Mouse (Mus musculus) kidney, embryonic 15.5 days (tissue): ENCODE measurements around the gene Mymx. TPM values are rescaled to one million over a fixed set of nuclear protein-coding genes. Genes with fewer than 3 reads are reported as not detected.

Experiments
- ATAC-seq: fragments of 200-750 bp; cut with Nextera tagmentation; replicated peaks from 2 replicates; pipeline ENCODE4 v1.8.0; 2017; ENCODE audit warnings: moderate TSS enrichment; ENCODE audit not compliant: low FRiP score
- H3K27ac ChIP-seq: fragments of 300-500 bp; sonication (generic); 2 replicates; pipeline ENCODE4 v1.5.1; 2015; ENCODE audit warnings: mild to moderate bottlenecking, inconsistent platforms
- H3K27me3 ChIP-seq: fragments of 300-500 bp; sonication (generic); 2 replicates; pipeline ENCODE4 v1.6.1; 2015; ENCODE audit warnings: inconsistent platforms
- H3K36me3 ChIP-seq: fragments of 300-500 bp; sonication (generic); 2 replicates; pipeline ENCODE4 v1.6.1; 2015; ENCODE audit warnings: inconsistent platforms
- H3K4me1 ChIP-seq: fragments of 300-500 bp; sonication (generic); 2 replicates; pipeline ENCODE4 v1.6.1; 2015; ENCODE audit warnings: inconsistent platforms
- H3K4me2 ChIP-seq: fragments of 300-500 bp; sonication (generic); 2 replicates; pipeline ENCODE4 v1.6.1; 2015; ENCODE audit warnings: moderate library complexity, mild to moderate bottlenecking, inconsistent platforms
- H3K4me3 ChIP-seq: fragments of 300-500 bp; sonication (generic); replicated peaks from 2 replicates; pipeline ENCODE4 v1.5.1; 2015; ENCODE audit warnings: mild to moderate bottlenecking, inconsistent platforms
- H3K9ac ChIP-seq: fragments of 300-500 bp; sonication (generic); 2 replicates; pipeline ENCODE4 v1.6.1; 2015; ENCODE audit warnings: mild to moderate bottlenecking, inconsistent platforms
- H3K9me3 ChIP-seq: fragments of 300-500 bp; sonication (generic); replicated peaks from 2 replicates; pipeline ENCODE4 v1.6.1; 2016; ENCODE audit warnings: inconsistent platforms
- WGBS: fragments of 180-500 bp; shearing (Covaris S2); methylation state at CpG from one replicate; pipeline ENCODE4 v1.1.7; 2015; ENCODE audit warnings: mixed read lengths; 5-methylcytosine and 5-hydroxymethylcytosine counted together
- polyA plus RNA-seq: library from polyadenylated mRNA; unstranded; fragments of >200 nt; fragmentation: Nextera tagmentation; extraction: Ambion mirVana; gene quantifications from 2 replicates; pipeline ENCODE4 v1.2.1, GENCODE M21; 2015

Gene Mymx
- polyA plus RNA-seq: 5.7 and 6.3 TPM in 2 replicates

- H3K27me3 ChIP-seq: peaks cover 24% of the 10 kb centered on the region
- no peak within 1 kb of the TSS for H3K9ac ChIP-seq
- no peaks in the 10 kb centered on the region for H3K9me3 ChIP-seq
- H3K4me1 ChIP-seq: peaks cover 32% of the 10 kb centered on the region
- H3K4me3 ChIP-seq: no peak within 1 kb of the TSS
- ATAC-seq: peak; percentile 24; the same call in 1 of the 2 replicates
- H3K27ac ChIP-seq: peak within 1 kb of the TSS; percentile 70
- H3K4me2 ChIP-seq: peak within 1 kb of the TSS; percentile 7
- WGBS: 39% methylated on average over 6 of the region's 6 CpGs
- no peaks in the 10 kb centered on the region for H3K36me3 ChIP-seq
Measured at GRCm38 (mm10) chr17:45601877-45602304, at the start of gene Mymx. Gene Mymx (minus strand): TSS chr17:45602102.

GRCm38 (mm10) chr17:45644185-45644584 is 42.3 kb upstream of the Mymx start:
- Histone ChIP-seq H3K9me3 (no peaks in the 10 kb centered on the region), H3K27ac (no peak overlapping the region), H3K9ac (no peak overlapping the region), H3K4me2 (no peak overlapping the region), H3K4me3 (no peak overlapping the region), H3K36me3 (no peaks in the 10 kb centered on the region), H3K27me3 (no peaks in the 10 kb centered on the region), H3K4me1 (0 out of 2 replicates have a peak, but pooled peaks cover 5% of the 10 kb centered on the region)
- 94% methylated on average over 4 of the region's 4 CpGs for WGBS
- no peak for ATAC-seq

- 23% methylated on average over 12 of the region's 12 CpGs for WGBS
- Histone ChIP-seq H3K4me1 (0 out of 2 replicates have a peak, but pooled peaks cover 5% of the 10 kb centered on the region), H3K4me2 (no peak overlapping the region), H3K27me3 (no peaks in the 10 kb centered on the region), H3K36me3 (no peaks in the 10 kb centered on the region), H3K9ac (no peak overlapping the region), H3K4me3 (no peak overlapping the region), H3K27ac (no peak overlapping the region), H3K9me3 (no peaks in the 10 kb centered on the region)
- no peak for ATAC-seq
Measured at GRCm38 (mm10) chr17:45642701-45643100, 40.8 kb upstream of the Mymx start.

- H3K27me3 ChIP-seq: no peaks in the 10 kb centered on the region
- no peak overlapping the region for H3K4me2 ChIP-seq
- no peak for ATAC-seq
- H3K27ac ChIP-seq: no peak overlapping the region
- H3K4me1 ChIP-seq: 0 out of 2 replicates have a peak, but pooled peaks cover 5% of the 10 kb centered on the region
- H3K36me3 ChIP-seq: no peaks in the 10 kb centered on the region
- H3K9me3 ChIP-seq: no peaks in the 10 kb centered on the region
- 89% methylated on average over 8 of the region's 8 CpGs for WGBS
- no peak overlapping the region for H3K9ac ChIP-seq
- H3K4me3 ChIP-seq: no peak overlapping the region
Measured at GRCm38 (mm10) chr17:45641981-45642380, 40.1 kb upstream of the Mymx start.

GRCm38 (mm10) chr17:45638596-45639295 is 36.8 kb upstream of the Mymx start:
- Histone ChIP-seq H3K9me3 (no peaks in the 10 kb centered on the region), H3K4me2 (no peak overlapping the region), H3K36me3 (no peaks in the 10 kb centered on the region), H3K9ac (no peak overlapping the region), H3K27ac (no peak overlapping the region), H3K4me3 (no peak overlapping the region), H3K4me1 (0 out of 2 replicates have a peak, but pooled peaks cover 5% of the 10 kb centered on the region), H3K27me3 (no peaks in the 10 kb centered on the region)
- 80% methylated on average over 16 of the region's 16 CpGs for WGBS
- ATAC-seq: no peak

GRCm38 (mm10) chr17:45634033-45634432 is 32.1 kb upstream of the Mymx start:
- Histone ChIP-seq H3K36me3 (no peaks in the 10 kb centered on the region), H3K4me2 (no peak overlapping the region), H3K9me3 (no peaks in the 10 kb centered on the region), H3K27me3 (no peaks in the 10 kb centered on the region), H3K4me3 (no peak overlapping the region), H3K4me1 (peaks cover 20% of the 10 kb centered on the region), H3K27ac (no peak overlapping the region), H3K9ac (no peak overlapping the region)
- WGBS: 80% methylated on average over 5 of the region's 5 CpGs
- no peak for ATAC-seq

- no peak overlapping the region for H3K9ac ChIP-seq
- H3K4me1 ChIP-seq: peaks cover 26% of the 10 kb centered on the region
- H3K27ac ChIP-seq: no peak overlapping the region
- no peaks in the 10 kb centered on the region for H3K27me3 ChIP-seq
- H3K9me3 ChIP-seq: no peaks in the 10 kb centered on the region
- 72% methylated on average over 6 of the region's 6 CpGs for WGBS
- no peak overlapping the region for H3K4me2 ChIP-seq
- no peaks in the 10 kb centered on the region for H3K36me3 ChIP-seq
- no peak for ATAC-seq
- H3K4me3 ChIP-seq: no peak overlapping the region
Measured at GRCm38 (mm10) chr17:45631940-45632339, 30.0 kb upstream of the Mymx start.

- Histone ChIP-seq H3K36me3 (no peaks in the 10 kb centered on the region), H3K9me3 (no peaks in the 10 kb centered on the region), H3K27me3 (no peaks in the 10 kb centered on the region), H3K4me2 (peak overlapping the region; percentile 86), H3K4me1 (peaks cover 31% of the 10 kb centered on the region), H3K4me3 (no peak overlapping the region), H3K9ac (no peak overlapping the region), H3K27ac (no peak overlapping the region)
- no peak; the same call in 1 of the 2 replicates for ATAC-seq
- WGBS: 57% methylated on average over 3 of the region's 3 CpGs
Measured at GRCm38 (mm10) chr17:45630992-45631391, 29.1 kb upstream of the Mymx start.

- Histone ChIP-seq H3K4me2 (peak overlapping the region; percentile 86), H3K4me3 (peak overlapping the region; percentile 45), H3K27me3 (no peaks in the 10 kb centered on the region), H3K4me1 (peaks cover 31% of the 10 kb centered on the region), H3K36me3 (no peaks in the 10 kb centered on the region), H3K9ac (peak overlapping the region; percentile 55), H3K9me3 (no peaks in the 10 kb centered on the region), H3K27ac (peak overlapping the region; percentile 81)
- peak; percentile 68 for ATAC-seq
- WGBS: 3% methylated on average over 34 of the region's 34 CpGs
Measured at GRCm38 (mm10) chr17:45629861-45630694, 28.2 kb upstream of the Mymx start.

GRCm38 (mm10) chr17:45628885-45629855 is 27.3 kb upstream of the Mymx start:
- H3K36me3 ChIP-seq: no peaks in the 10 kb centered on the region
- 66% methylated on average over 13 of the region's 13 CpGs for WGBS
- ATAC-seq: peak; percentile 16; the same call in 1 of the 2 replicates

GRCm38 (mm10) chr17:45628160-45628559 is 26.3 kb upstream of the Mymx start:
- no peak for ATAC-seq

More at GRCm38 (mm10) chr17:45628885-45629855, 27.3 kb upstream of the Mymx start:
- Histone ChIP-seq H3K9ac (no peak overlapping the region; the same call in 1 of the 2 replicates), H3K4me2 (peak overlapping the region; percentile 86), H3K9me3 (no peaks in the 10 kb centered on the region), H3K4me3 (no peak overlapping the region), H3K27ac (peak overlapping the region; percentile 81), H3K27me3 (no peaks in the 10 kb centered on the region), H3K4me1 (peaks cover 31% of the 10 kb centered on the region)

More at GRCm38 (mm10) chr17:45628160-45628559, 26.3 kb upstream of the Mymx start:
- Histone ChIP-seq H3K4me2 (no peak overlapping the region), H3K27me3 (no peaks in the 10 kb centered on the region), H3K4me3 (no peak overlapping the region), H3K9me3 (no peaks in the 10 kb centered on the region), H3K4me1 (peaks cover 31% of the 10 kb centered on the region), H3K36me3 (no peaks in the 10 kb centered on the region), H3K27ac (no peak overlapping the region), H3K9ac (no peak overlapping the region)
- 50% methylated on average over 3 of the region's 3 CpGs for WGBS
